Mouse (Mus musculus) ES-E14 (cell line): ENCODE results near the gene Myom1.

Experiments used
- CHD2 ChIP-seq: IDR thresholded peaks from 2 replicates; pipeline ENCODE4 v1.6.1; 2014; ENCODE audit warnings: mild to moderate bottlenecking, low read depth, low read length, inconsistent platforms
- HCFC1 ChIP-seq: IDR thresholded peaks from 2 replicates; pipeline ENCODE4 v1.6.1; 2012; ENCODE audit warnings: low read length, inconsistent platforms, borderline replicate concordance; ENCODE audit not compliant: insufficient read depth
- ZNF384 ChIP-seq: IDR thresholded peaks from 2 replicates; pipeline ENCODE4 v1.6.1; 2012; ENCODE audit warnings: low read depth, low read length, inconsistent platforms

DNA sequence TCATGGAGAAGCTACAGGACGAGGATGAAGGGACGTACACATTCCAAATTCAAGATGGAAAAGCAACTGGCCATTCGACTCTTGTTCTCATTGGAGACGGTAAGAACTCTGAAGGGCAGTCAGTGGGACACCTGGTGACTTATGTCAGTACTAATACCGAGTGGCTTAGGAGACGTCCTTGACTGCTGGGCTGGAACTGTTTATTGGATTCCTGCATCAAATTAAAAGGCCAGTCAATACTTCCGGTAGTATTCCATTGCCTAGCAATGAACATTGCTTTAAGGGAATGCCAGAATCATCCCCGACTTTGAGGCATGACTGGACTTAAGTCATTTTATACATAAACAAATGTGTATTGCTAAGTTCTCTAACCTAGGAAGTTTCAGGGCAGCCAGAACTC is 103.8 kb downstream of the Myom1 start:
- TF ChIP-seq CHD2 (no peak), ZNF384 (no peak), HCFC1 (no peak)
